Mouse (Mus musculus): Measurements from ENCODE around the gene Bhlha9.
"Not testable (repeated sequence)": the region's sequence is repeated elsewhere in the genome, so short reads cannot be mapped to it uniquely, and the experiment has no call there.

The Bhlha9 gene

GRCm38 (mm10) chr11:76659138-76659930 is 12.9 kb upstream of the Bhlha9 start:
- no peak for DNase-seq (ENCODE audit: extremely low read depth, insufficient read length, low spot score)

GRCm38 (mm10) chr11:76661790-76662468 is 10.3 kb upstream of the Bhlha9 start:
- DNase-seq (ENCODE audit: extremely low read depth, insufficient read length, low spot score), result no peak

- DNase-seq (ENCODE audit: extremely low read depth, insufficient read length, low spot score), result no peak
Measured at GRCm38 (mm10) chr11:76666002-76666649, 6.1 kb upstream of the Bhlha9 start.

- DNase-seq (ENCODE audit: extremely low read depth, insufficient read length, low spot score), result no peak
Measured at GRCm38 (mm10) chr11:76667807-76668206, 4.5 kb upstream of the Bhlha9 start.

GRCm38 (mm10) chr11:76672561-76673384 is 503 bp downstream of the Bhlha9 start:
- no peak for DNase-seq (ENCODE audit: extremely low read depth, insufficient read length, low spot score)

- no peak for DNase-seq (ENCODE audit: extremely low read depth, insufficient read length, low spot score)
Measured at GRCm38 (mm10) chr11:76674199-76674598, 1.9 kb downstream of the Bhlha9 start.

GRCm38 (mm10) chr11:76674704-76675103 is 2.4 kb downstream of the Bhlha9 start:
- no peak for DNase-seq (ENCODE audit: extremely low read depth, insufficient read length, low spot score)

- not testable (repeated sequence) for DNase-seq (ENCODE audit: extremely low read depth, insufficient read length, low spot score)
Measured at GRCm38 (mm10) chr11:76679508-76679907, 7.2 kb downstream of the Bhlha9 start, which contains the start of gene Trarg1. Gene Trarg1, plus strand, starts transcription at chr11:76679808.

- no peak for DNase-seq (ENCODE audit: extremely low read depth, insufficient read length, low spot score)
Measured at GRCm38 (mm10) chr11:76685604-76686003, 13.3 kb downstream of the Bhlha9 start.

- no peak for DNase-seq (ENCODE audit: extremely low read depth, insufficient read length, low spot score)
Measured at GRCm38 (mm10) chr11:76692096-76692495, 19.8 kb downstream of the Bhlha9 start.

- DNase-seq (ENCODE audit: extremely low read depth, insufficient read length, low spot score), result no peak
Measured at GRCm38 (mm10) chr11:76695810-76696209, 23.5 kb downstream of the Bhlha9 start.

GRCm38 (mm10) chr11:76699626-76700025 is 27.4 kb downstream of the Bhlha9 start:
- no peak for DNase-seq (ENCODE audit: extremely low read depth, insufficient read length, low spot score)

- DNase-seq (ENCODE audit: extremely low read depth, insufficient read length, low spot score), result no peak
Measured at GRCm38 (mm10) chr11:76707656-76708055, 35.4 kb downstream of the Bhlha9 start.

- DNase-seq (ENCODE audit: extremely low read depth, insufficient read length, low spot score), result no peak
Measured at GRCm38 (mm10) chr11:76708066-76708465, 35.8 kb downstream of the Bhlha9 start.

- DNase-seq (ENCODE audit: extremely low read depth, insufficient read length, low spot score), result no peak
Measured at GRCm38 (mm10) chr11:76708881-76709280, 36.6 kb downstream of the Bhlha9 start.

GRCm38 (mm10) chr11:76709625-76710452 is 37.6 kb downstream of the Bhlha9 start:
- peak; percentile 70 for DNase-seq (ENCODE audit: extremely low read depth, insufficient read length, low spot score)

GRCm38 (mm10) chr11:76717000-76717399 is 44.7 kb downstream of the Bhlha9 start:
- no peak for DNase-seq (ENCODE audit: extremely low read depth, insufficient read length, low spot score)
